Mouse (Mus musculus) spleen, postnatal 10 days (tissue): Measurements from ENCODE around the gene Smg9.
A peak's percentile ranks its signal among the peaks of the same experiment; 100 is the strongest.

ENCODE experiments used
- DNase-seq, 2 experiments: peaks; one replicate each; pipeline ENCODE4 v3.0.0; 2021 to 2022; ENCODE audit warnings: low spot score in 2 of 2

Gene Smg9

GRCm38 (mm10) chr7:24408186-24408585 is 8.8 kb downstream of the Smg9 start:
- no peak for DNase-seq

DNA sequence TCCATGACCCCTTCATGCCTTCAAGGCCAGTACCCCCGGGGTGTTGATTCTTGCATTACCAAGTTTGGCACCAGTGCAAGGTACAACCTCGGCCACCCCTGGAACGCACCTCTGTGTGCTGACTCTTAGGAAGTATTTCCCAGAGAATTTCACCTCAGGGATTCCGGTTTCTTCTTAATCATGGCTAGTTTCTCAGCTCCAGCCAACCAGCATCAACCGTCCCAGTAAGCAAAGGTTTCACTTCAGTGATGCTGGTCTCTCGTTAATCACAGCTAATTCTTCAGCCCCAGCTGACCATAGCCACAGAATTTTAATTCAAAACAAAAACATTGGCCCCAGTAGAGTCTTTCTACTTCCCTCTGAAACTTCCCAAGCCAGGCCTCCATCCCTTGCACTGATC is 10.7 kb downstream of the Smg9 start:
- DNase-seq, result no peak

DNA sequence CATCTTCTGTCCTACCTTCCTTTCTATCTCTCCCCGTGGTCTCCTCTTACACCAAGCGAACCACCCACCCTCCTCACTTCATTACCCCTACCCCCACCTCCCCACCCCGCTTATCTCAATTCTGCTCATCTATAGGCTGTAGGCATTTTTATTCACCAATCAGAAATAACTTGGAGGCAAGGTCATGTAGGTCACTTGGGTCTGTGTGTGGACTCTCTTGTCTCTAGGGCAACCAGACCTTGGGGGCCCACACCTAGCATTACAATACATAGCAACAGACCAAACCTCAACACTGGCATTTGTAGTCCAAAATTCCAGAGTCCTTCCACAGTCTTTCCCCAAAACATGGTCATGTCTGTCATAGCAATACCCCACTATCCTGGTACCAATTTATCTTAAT is 11.4 kb downstream of the Smg9 start:
- DNase-seq, result no peak

- DNase-seq, result peak in 1 of 2 experiments; percentile 64
These were observed 14.2 kb downstream of the Smg9 start for GRCm38 (mm10) chr7:24413630-24414029.

- DNase-seq, result no peak
These were observed 15.8 kb downstream of the Smg9 start for GRCm38 (mm10) chr7:24415261-24415660.

- no peak for DNase-seq
These were observed 20.2 kb downstream of the Smg9 start for GRCm38 (mm10) chr7:24419579-24419978.

DNA sequence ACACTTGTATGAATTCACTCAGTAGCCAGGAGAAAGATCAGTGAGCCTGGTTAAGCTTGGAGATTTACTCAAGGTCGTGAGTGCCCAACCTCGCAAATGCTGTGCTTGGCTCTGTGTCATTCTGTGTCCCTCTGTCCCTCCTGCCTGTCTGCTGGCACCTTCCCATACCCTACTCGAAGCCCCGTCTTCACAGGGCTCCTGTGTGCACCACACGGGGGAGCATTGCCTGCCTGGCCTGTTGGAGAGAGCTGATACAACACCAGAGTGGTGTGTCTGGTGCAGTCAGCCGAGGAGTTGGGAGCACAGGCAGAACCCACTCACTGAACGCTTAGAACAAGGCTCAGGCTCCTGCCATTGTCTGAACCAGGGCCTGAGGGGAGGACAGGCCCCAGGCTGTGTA is 22.2 kb downstream of the Smg9 start:
- DNase-seq, result no peak

GRCm38 (mm10) chr7:24422251-24422650 is 22.8 kb downstream of the Smg9 start:
- no peak for DNase-seq

DNA sequence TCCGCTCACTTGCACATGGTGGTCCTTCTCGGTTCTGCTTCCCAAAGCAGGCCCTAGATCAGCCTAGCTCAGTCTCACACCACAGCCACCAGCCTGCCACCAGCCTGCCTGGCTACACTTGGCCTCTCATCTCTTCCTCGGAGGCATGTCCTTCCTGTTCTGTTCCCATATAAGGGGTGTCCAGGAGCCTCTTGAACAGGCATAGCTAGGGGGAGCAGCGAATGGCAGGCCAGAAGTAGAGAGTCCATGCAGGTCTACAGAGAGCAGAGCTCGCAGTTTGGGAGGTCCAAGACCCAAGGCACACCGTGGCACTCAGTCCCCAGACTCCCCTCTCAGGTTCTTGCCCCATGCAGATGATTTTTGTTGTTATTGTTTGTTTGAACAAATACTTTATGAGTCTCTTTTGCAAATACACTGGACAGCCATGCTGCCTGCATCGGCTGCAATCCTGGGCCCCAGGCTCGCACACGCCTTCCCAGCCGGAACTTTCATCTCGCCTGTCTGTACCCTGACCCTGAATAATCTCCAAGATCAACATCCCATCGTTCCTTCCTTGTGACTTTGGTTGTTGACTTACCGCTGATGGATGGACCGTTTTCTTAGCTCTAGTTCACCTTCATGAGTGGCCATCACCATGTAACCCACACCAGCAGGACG is 23.8 kb downstream of the Smg9 start:
- DNase-seq, result no peak

- no peak for DNase-seq
These were observed 24.7 kb downstream of the Smg9 start for GRCm38 (mm10) chr7:24423956-24424732.

- DNase-seq, result no peak
These were observed 26.5 kb downstream of the Smg9 start for GRCm38 (mm10) chr7:24425919-24426318.

GRCm38 (mm10) chr7:24427168-24427567 is 27.7 kb downstream of the Smg9 start:
- no peak for DNase-seq

GRCm38 (mm10) chr7:24428725-24429124 is 29.3 kb downstream of the Smg9 start:
- DNase-seq, result no peak

DNA sequence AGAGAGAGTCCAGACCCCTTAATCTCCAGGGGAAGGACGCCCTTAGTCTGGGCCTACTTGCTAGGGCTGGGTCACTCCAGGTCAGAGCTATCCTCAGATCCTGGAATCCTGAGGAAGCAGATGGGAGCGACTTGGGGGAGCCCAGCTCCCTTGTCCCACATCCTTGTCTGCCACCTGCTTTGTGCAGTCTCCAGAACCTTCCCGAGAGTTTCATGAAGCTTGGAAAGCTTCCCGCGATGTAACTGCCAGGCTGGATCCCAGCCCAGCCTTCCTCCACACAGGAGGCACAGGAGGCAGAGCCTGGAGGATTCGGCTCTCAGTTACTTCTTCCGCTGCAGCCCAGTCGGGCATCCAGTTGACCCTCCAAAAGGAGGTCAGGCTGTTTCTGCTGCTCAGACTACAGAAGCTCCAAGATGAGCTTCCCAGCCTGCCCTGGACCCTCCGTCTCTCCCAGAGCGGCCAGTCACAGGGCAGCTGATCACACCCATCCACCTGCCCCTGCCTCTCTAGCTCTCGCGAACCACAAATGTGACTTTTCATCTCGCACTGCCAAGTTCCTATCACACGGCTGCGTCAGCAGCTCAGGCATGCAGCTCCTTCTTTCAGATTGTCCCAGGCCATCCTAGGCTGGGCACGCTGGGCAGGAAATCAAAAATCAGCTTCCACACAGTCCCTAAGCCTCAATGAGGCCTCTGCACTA is 30.1 kb downstream of the Smg9 start:
- no peak for DNase-seq

DNA sequence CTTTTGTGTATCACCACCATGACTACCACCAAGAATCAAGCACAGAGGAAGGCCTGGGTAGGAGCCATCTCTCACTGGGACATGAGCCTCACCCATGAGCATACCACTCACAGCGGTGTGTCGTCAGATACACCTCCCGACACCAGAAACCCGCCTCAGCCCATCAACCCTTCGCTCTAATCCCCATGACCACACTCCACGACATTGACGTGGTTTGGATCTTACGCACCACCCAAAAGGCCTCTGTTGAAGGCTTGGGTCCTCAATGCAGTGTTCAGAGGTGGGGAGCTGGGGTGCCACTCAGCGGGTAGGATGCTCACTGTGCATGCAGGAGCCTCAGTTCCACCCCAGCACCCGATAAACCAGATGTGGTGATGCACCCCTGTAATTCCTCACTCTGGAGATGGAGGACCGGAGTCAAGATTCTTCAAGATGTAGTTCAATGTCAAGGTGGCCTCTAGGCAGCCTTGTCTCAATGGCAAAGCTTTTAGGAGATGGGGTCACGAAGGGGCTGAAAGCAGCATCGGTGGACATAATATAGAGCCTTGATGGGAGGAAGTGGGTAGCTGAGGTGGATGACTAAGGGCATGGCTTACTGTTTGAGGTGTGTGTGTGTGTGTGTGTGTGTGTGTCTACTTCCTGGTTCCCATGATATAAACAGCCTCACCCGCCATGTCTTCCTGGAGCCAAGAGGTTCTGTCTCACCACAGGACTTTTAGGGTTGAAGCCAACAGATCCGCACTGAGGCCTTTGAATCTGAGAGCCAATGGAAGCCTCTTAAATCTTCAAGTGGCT is 31.3 kb downstream of the Smg9 start:
- no peak for DNase-seq

- DNase-seq, result no peak
These were observed 32.3 kb downstream of the Smg9 start for GRCm38 (mm10) chr7:24431713-24432112.

GRCm38 (mm10) chr7:24435305-24435704 is 35.9 kb downstream of the Smg9 start:
- no peak for DNase-seq

- DNase-seq, result no peak
These were observed 38.6 kb downstream of the Smg9 start for GRCm38 (mm10) chr7:24437981-24438380.

DNA sequence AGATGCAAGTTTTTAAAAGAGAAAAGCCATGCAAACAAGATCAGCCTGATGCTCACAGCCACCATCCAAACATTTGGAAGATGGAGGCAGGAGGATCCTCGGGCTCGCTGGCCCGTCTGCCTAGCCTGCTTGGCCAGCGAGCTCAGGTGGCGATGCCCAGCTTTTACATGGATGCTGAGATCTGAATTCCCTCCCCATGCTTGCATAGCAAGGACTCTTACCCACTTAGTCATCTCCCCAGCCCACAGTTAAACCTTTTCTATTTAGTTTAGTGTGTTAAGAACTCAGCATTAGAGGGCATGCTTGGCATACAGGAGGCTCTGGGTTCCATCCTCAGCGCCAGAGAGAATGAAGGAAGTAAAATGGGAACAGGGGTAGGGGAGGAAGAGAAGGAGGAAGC is 39.8 kb downstream of the Smg9 start:
- no peak for DNase-seq

DNA sequence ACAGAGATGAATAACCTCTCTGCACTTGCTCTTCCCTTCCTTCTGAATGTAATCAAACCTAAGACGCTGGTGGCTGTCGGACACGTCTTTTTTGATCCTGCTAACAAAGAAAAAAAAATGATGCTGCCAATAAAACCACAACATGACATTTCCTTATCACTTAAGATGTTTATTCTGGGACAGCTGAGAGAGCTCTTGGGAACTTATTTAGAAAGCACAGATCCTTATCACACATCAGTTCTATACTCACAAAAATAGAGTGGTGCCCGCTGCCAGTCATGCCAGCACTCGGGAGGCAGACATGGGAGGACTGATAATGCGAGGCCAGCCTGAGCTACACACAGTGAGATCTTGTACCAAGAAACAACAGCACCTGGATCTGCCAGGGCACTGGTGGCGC is 40.5 kb downstream of the Smg9 start:
- DNase-seq, result no peak

GRCm38 (mm10) chr7:24441785-24442184 is 42.4 kb downstream of the Smg9 start:
- DNase-seq, result peak; percentile 57 to 78

DNA sequence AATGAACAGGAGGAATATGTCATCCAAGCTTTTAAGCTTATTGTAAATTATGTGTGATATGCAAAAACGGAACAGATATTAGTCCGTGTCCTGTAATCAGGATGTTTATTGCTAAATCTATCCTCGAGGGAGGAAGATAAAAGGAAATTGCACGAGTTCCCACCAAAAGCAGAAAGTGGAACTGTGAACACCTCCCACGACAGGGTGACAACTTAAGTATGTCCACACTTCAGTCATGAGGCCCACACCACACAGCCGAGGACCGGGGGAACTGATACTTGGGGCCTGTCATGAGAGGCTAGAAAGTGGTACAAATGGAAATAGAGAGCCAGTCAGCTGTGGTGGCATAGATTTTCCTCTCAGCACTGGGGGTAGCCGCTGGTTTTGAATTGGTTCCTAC is 42.9 kb downstream of the Smg9 start:
- DNase-seq, result peak in 1 of 2 experiments; percentile 65
